Mouse (Mus musculus): ENCODE measurements around the gene Lztfl1.

Gene Lztfl1

GRCm38 (mm10) chr9:123695634-123696302, 21.7 kb downstream of the Lztfl1 start:
- in situ Hi-C loops (cut with MboI; ENCODE audit: low pct_unique_long_range_greater_than_20kb in 1 of 2, low sequenced_read_pairs in 2 of 2, unreplicated experiment in 1 of 2) = no loop called here

GRCm38 (mm10) chr9:123688227-123688626, 29.3 kb downstream of the Lztfl1 start:
- in situ Hi-C loops (cut with MboI; ENCODE audit: low pct_unique_long_range_greater_than_20kb in 1 of 2, low sequenced_read_pairs in 2 of 2, unreplicated experiment in 1 of 2) = no loop called here

- in situ Hi-C loops (cut with MboI; ENCODE audit: low pct_unique_long_range_greater_than_20kb in 1 of 2, low sequenced_read_pairs in 2 of 2, unreplicated experiment in 1 of 2) = no loop called here
Measured at GRCm38 (mm10) chr9:123686206-123686605, 31.3 kb downstream of the Lztfl1 start.

GRCm38 (mm10) chr9:123683704-123684103, 33.8 kb downstream of the Lztfl1 start:
- in situ Hi-C loops (cut with MboI; ENCODE audit: low pct_unique_long_range_greater_than_20kb in 1 of 2, low sequenced_read_pairs in 2 of 2, unreplicated experiment in 1 of 2) = no loop called here

GRCm38 (mm10) chr9:123679198-123679597, 38.3 kb downstream of the Lztfl1 start:
- in situ Hi-C loops (cut with MboI; ENCODE audit: low pct_unique_long_range_greater_than_20kb in 1 of 2, low sequenced_read_pairs in 2 of 2, unreplicated experiment in 1 of 2) = no loop called here

- in situ Hi-C loops (cut with MboI; ENCODE audit: low pct_unique_long_range_greater_than_20kb in 1 of 2, low sequenced_read_pairs in 2 of 2, unreplicated experiment in 1 of 2) = no loop called here
Measured at GRCm38 (mm10) chr9:123678327-123679105, 39.0 kb downstream of the Lztfl1 start, which contains the start of the genes Ccr9 and Slc6a20a. Ccr9 (plus strand) TSS chr9:123678439. Slc6a20a (minus strand) TSS chr9:123678885.

- in situ Hi-C loops (cut with MboI; ENCODE audit: low pct_unique_long_range_greater_than_20kb in 1 of 2, low sequenced_read_pairs in 2 of 2, unreplicated experiment in 1 of 2) = no loop called here
Measured at GRCm38 (mm10) chr9:123665645-123666044, 51.9 kb downstream of the Lztfl1 start.

- in situ Hi-C loops (cut with MboI; ENCODE audit: low pct_unique_long_range_greater_than_20kb in 1 of 2, low sequenced_read_pairs in 2 of 2, unreplicated experiment in 1 of 2) = loop anchor here in 1 of 2 experiments (5.0 kb wide), 1 partner anchor 53 kb away; no protein-coding TSS in a partner anchor
Measured at GRCm38 (mm10) chr9:123659986-123660676, 57.4 kb downstream of the Lztfl1 start.

GRCm38 (mm10) chr9:123658981-123659380, 58.5 kb downstream of the Lztfl1 start:
- in situ Hi-C loops (cut with MboI; ENCODE audit: low pct_unique_long_range_greater_than_20kb in 1 of 2, low sequenced_read_pairs in 2 of 2, unreplicated experiment in 1 of 2) = no loop called here

- in situ Hi-C loops (cut with MboI; ENCODE audit: low pct_unique_long_range_greater_than_20kb in 1 of 2, low sequenced_read_pairs in 2 of 2, unreplicated experiment in 1 of 2) = no loop called here
Measured at GRCm38 (mm10) chr9:123657457-123657856, 60.0 kb downstream of the Lztfl1 start.

- in situ Hi-C loops (cut with MboI; ENCODE audit: low pct_unique_long_range_greater_than_20kb in 1 of 2, low sequenced_read_pairs in 2 of 2, unreplicated experiment in 1 of 2) = no loop called here
Measured at GRCm38 (mm10) chr9:123651369-123651768, 66.1 kb downstream of the Lztfl1 start.

GRCm38 (mm10) chr9:123649785-123650511, 67.5 kb downstream of the Lztfl1 start:
- in situ Hi-C loops (cut with MboI; ENCODE audit: low pct_unique_long_range_greater_than_20kb in 1 of 2, low sequenced_read_pairs in 2 of 2, unreplicated experiment in 1 of 2) = no loop called here
